Mouse (Mus musculus): ENCODE data around the gene B9d2. TPM values are rescaled to one million over a fixed set of nuclear protein-coding genes. Genes with fewer than 3 reads are reported as not detected.

The B9d2 gene
- 12.7 and 20.3 TPM in 2 replicates for total RNA-seq (2021)
- long read RNA-seq, transcript B9d2-203 (4 exons, 995 nt) = major isoform, 16 of 16 reads
- long read RNA-seq, partial matches to known transcripts = 0 of 16 reads
- long read RNA-seq, other reads (novel, unspliced or antisense) = 0 of 16 reads

GRCm38 (mm10) chr7:25680514-25681258, at the start of gene B9d2:
TSS of gene B9d2 (plus strand) at chr7:25680780.
- DNase-seq = peak; percentile 96

GRCm38 (mm10) chr7:25632679-25633078, 47.9 kb upstream of the B9d2 start:
- no peak for DNase-seq

GRCm38 (mm10) chr7:25636373-25636772, 44.2 kb upstream of the B9d2 start:
- DNase-seq = no peak

GRCm38 (mm10) chr7:25637099-25637498, 43.5 kb upstream of the B9d2 start:
- DNase-seq = no peak

- no peak for DNase-seq
These were observed 40.8 kb upstream of the B9d2 start for GRCm38 (mm10) chr7:25639754-25640153.

GRCm38 (mm10) chr7:25644136-25644535, 36.4 kb upstream of the B9d2 start:
- no peak for DNase-seq

- no peak for DNase-seq
These were observed 35.9 kb upstream of the B9d2 start for GRCm38 (mm10) chr7:25644631-25645030.

- DNase-seq = no peak
These were observed 35.5 kb upstream of the B9d2 start for GRCm38 (mm10) chr7:25645074-25645473.

GRCm38 (mm10) chr7:25647574-25648123, 32.9 kb upstream of the B9d2 start:
- DNase-seq = no peak

- DNase-seq = no peak
These were observed 30.7 kb upstream of the B9d2 start for GRCm38 (mm10) chr7:25649839-25650238.

- no peak for DNase-seq
These were observed 29.3 kb upstream of the B9d2 start for GRCm38 (mm10) chr7:25651281-25651680.

GRCm38 (mm10) chr7:25652244-25652759, 28.3 kb upstream of the B9d2 start:
- DNase-seq = no peak

- DNase-seq = no peak
These were observed 24.8 kb upstream of the B9d2 start for GRCm38 (mm10) chr7:25655601-25656428.

- no peak for DNase-seq
These were observed 22.8 kb upstream of the B9d2 start for GRCm38 (mm10) chr7:25657785-25658184.

- peak; percentile 97 for DNase-seq
These were observed 21.7 kb upstream of the B9d2 start, which contains the start of the genes Bckdha and Exosc5 for GRCm38 (mm10) chr7:25658657-25659472. TSS of gene Bckdha (minus strand) at chr7:25658981. TSS of gene Exosc5 (plus strand) at chr7:25659164.

GRCm38 (mm10) chr7:25666381-25666780, 14.2 kb upstream of the B9d2 start:
- no peak for DNase-seq

- DNase-seq = no peak
These were observed 11.4 kb upstream of the B9d2 start for GRCm38 (mm10) chr7:25669158-25669557.

GRCm38 (mm10) chr7:25669631-25670030, 10.9 kb upstream of the B9d2 start:
- DNase-seq = no peak

- no peak for DNase-seq
These were observed 10.5 kb upstream of the B9d2 start for GRCm38 (mm10) chr7:25670096-25670495.

- no peak for DNase-seq
These were observed 8.9 kb upstream of the B9d2 start for GRCm38 (mm10) chr7:25671686-25672085.

- DNase-seq = no peak
These were observed 8.1 kb upstream of the B9d2 start for GRCm38 (mm10) chr7:25672442-25672841.

GRCm38 (mm10) chr7:25674297-25674696, 6.3 kb upstream of the B9d2 start:
- no peak for DNase-seq
